Mouse (Mus musculus) stomach, postnatal 0 days (tissue): Measurements from ENCODE around the gene Olfr279.

Source experiments
- CTCF ChIP-seq: IDR thresholded peaks from 2 replicates; pipeline ENCODE4 v1.5.1; 2016; ENCODE audit warnings: antibody characterized with exemption, low read depth, mild to moderate bottlenecking, moderate library complexity
- EP300 ChIP-seq: optimal IDR thresholded peaks from 2 replicates; pipeline ENCODE3; 2016; ENCODE audit warnings: antibody characterized with exemption

DNA sequence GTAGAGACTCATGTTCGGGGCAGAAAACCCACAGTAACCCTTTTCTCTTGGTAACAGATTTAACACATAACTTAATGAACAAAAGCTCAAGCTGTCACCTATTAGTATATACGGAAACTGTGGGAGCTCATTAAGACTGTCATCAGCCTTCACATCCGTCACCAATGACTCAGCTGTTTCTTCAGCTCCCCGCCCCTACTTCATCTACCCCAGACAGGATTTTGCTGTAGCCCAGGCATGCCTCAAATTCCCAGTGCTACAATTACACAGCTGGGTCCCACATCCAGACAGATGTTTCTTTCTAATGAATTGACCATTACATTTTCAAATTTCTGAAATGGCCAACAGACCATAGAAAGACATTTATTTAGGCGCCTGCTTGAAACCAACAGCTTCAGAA is 33.9 kb downstream of the Olfr279 start:
- no peak for TF ChIP-seq CTCF
- no peak for TF ChIP-seq EP300
